Comparison of ENCODE assay signal across 18 mouse cellular contexts in genomic region chr10:59642659-59643377, GRCm38 (mm10). TPM values are rescaled to one million over a fixed set of nuclear protein-coding genes. Genes with fewer than 3 reads are reported as not detected.
DNase-seq lines count a peak whose midpoint lies in the region; ATAC-seq and TF ChIP-seq lines count a peak whose summit lies in the region.
"Had no signal": no experiment of that assay in that cellular context is flagged by ENCODE, and none has a peak within 500 bp of the region (broad histone marks: within the 10 kb centered on the region; RNA-seq: fewer than 3 reads in every experiment).

No protein-coding gene starts in this region.

- no peak overlapping the region for H3K4me3 ChIP-seq in gastrocnemius, adult 2 months
- H3K4me3 ChIP-seq: heart, embryonic 13.5 days; hindbrain, embryonic 12.5 days had no signal

- no peak for TF ChIP-seq CTCF in gastrocnemius, adult 2 months (IDR thresholded peaks at IDR 0.05)

- H3K27ac ChIP-seq in gastrocnemius, adult 2 months, result peak overlapping the region; percentile 28; the same call in 1 of the 2 replicates
- H3K27ac ChIP-seq: heart, embryonic 13.5 days; hindbrain, embryonic 12.5 days had no signal

- no peak for DNase-seq in gastrocnemius, adult 2 months
- no peak for DNase-seq in gastrocnemius, postnatal 36 days
- DNase-seq in 3T3-L1 (ENCODE audit: low read depth, low spot score) (peak; percentile 87), NIH3T3 (ENCODE audit: low read depth) (peak; percentile 85)
- no peak for DNase-seq in frontal cortex, adult 2 months (ENCODE audit: extremely low spot score in 1 of 2, low spot score in 1 of 2)
- DNase-seq in layer of hippocampus, postnatal 36 days, result no peak
- no peak for DNase-seq in adrenal gland, postnatal 36 days
- DNase-seq: cerebellum, adult 11 months; gastrocnemius, postnatal 25 days; kidney, adult 8-10 months had no signal

- ATAC-seq in megakaryocyte-erythroid progenitor cell, adult 5-6 weeks (replicated peaks; ENCODE audit: low FRiP score, low TSS enrichment, poor library complexity, severe bottlenecking), result peak; percentile 48; the same call in 1 of the 2 replicates
- ATAC-seq: forebrain, embryonic 14.5 days had no signal

- intact Hi-C loops in gastrocnemius, adult 2 months (cut with DNase I), result no loop called here
- intact Hi-C loops in gastrocnemius, postnatal 36 days (cut with DNase I), result no loop called here

RNA-seq across cellular contexts. Expression of gene Mcu, which starts 26.3 kb away (rescaled TPM):
- total RNA-seq in gastrocnemius, adult 2 months (2021), result 10 to 100 TPM; 36.0 to 42.0 TPM
- 10 to 100 TPM; 39.4 to 43.4 TPM for total RNA-seq in gastrocnemius, postnatal 36 days (2021)
- 8.3 and 18.9 TPM in 2 replicates for total RNA-seq in megakaryocyte-erythroid progenitor cell, adult 5-6 weeks (2014; fragmentation: Nextera tagmentation)
- 19.5 and 22.0 TPM in 2 replicates for total RNA-seq in megakaryocyte-erythroid progenitor cell, adult 5-6 weeks (2017)
- polyA plus RNA-seq in frontal cortex, adult 2 months (2012; rRNA removed), result 28.5 and 30.0 TPM in 2 replicates
- total RNA-seq in layer of hippocampus, postnatal 36 days (2021), result 10 to 100 TPM; 48.7 to 50.2 TPM
- 10 to 100 TPM; 42.9 to 53.4 TPM for total RNA-seq in adrenal gland, postnatal 36 days (2021)

RNA-seq across cellular contexts. Expression of gene Gm10322, which starts 27.0 kb away (rescaled TPM):
- total RNA-seq in gastrocnemius, adult 2 months (2021), result not detected
- not detected for total RNA-seq in gastrocnemius, postnatal 36 days (2021)
- not detected in 2 replicates for total RNA-seq in megakaryocyte-erythroid progenitor cell, adult 5-6 weeks (2014; fragmentation: Nextera tagmentation)
- total RNA-seq in megakaryocyte-erythroid progenitor cell, adult 5-6 weeks (2017), result not detected in 2 replicates
- polyA plus RNA-seq in frontal cortex, adult 2 months (2012; rRNA removed), result not detected in 2 replicates
- not detected for total RNA-seq in layer of hippocampus, postnatal 36 days (2021)
- total RNA-seq in adrenal gland, postnatal 36 days (2021), result not detected
- total RNA-seq: adrenal gland, postnatal 4 days; gastrocnemius, postnatal 25 days; left cerebral cortex, postnatal 14 days; monocyte, adult 5-6 weeks had no signal
- polyA plus RNA-seq: forebrain, embryonic 14.5 days; heart, embryonic 13.5 days; hindbrain, embryonic 12.5 days; liver, embryonic 11.5 days had no signal

RNA-seq across cellular contexts. Expression of gene Micu1, which starts 59.5 kb away (rescaled TPM):
- 10 to 100 TPM; 45.3 to 63.2 TPM for total RNA-seq in gastrocnemius, adult 2 months (2021)
- total RNA-seq in gastrocnemius, postnatal 36 days (2021), result 10 to 100 TPM; 47.8 to 53.1 TPM
- total RNA-seq in megakaryocyte-erythroid progenitor cell, adult 5-6 weeks (2014; fragmentation: Nextera tagmentation), result 23.9 and 26.3 TPM in 2 replicates
- total RNA-seq in megakaryocyte-erythroid progenitor cell, adult 5-6 weeks (2017), result 25.9 and 26.5 TPM in 2 replicates
- polyA plus RNA-seq in frontal cortex, adult 2 months (2012; rRNA removed), result 131 and 151 TPM in 2 replicates
- total RNA-seq in layer of hippocampus, postnatal 36 days (2021), result 100 to 1,000 TPM in 1 of 2 experiments, 10 to 100 TPM in 1; 98.3 to 109 TPM
- total RNA-seq in adrenal gland, postnatal 36 days (2021), result 10 to 100 TPM; 62.4 to 70.4 TPM

Comparison
In these comparisons a context has a peak if more than half of its experiments do, and no peak if none do; other contexts are left out.
1. DNase-seq: peak in 3T3-L1 (single experiment) and NIH3T3 (single experiment); none in gastrocnemius, adult 2 months (single experiment), gastrocnemius, postnatal 36 days (0 of 2), frontal cortex, adult 2 months (0 of 2), layer of hippocampus, postnatal 36 days (0 of 2) and adrenal gland, postnatal 36 days (0 of 2).